Mouse (Mus musculus) stomach, postnatal 0 days (tissue): ENCODE measurements around the gene Ankle1. TPM values are rescaled to one million over a fixed set of nuclear protein-coding genes. Genes with fewer than 3 reads are reported as not detected.

Experiments used
- ATAC-seq: fragments of 200-750 bp; cut with Nextera tagmentation; 2 replicates; pipeline ENCODE4 v1.8.0; 2017; ENCODE audit not compliant: low FRiP score, low TSS enrichment
- DNase-seq: peaks from one replicate; pipeline ENCODE4 v3.0.0-alpha.2; 2016; ENCODE audit warnings: low spot score
- H3K27ac ChIP-seq: fragments of 300-500 bp; sonication (generic); replicated peaks from 2 replicates; pipeline ENCODE4 v1.5.1; 2014; ENCODE audit warnings: mild to moderate bottlenecking, control low read depth
- H3K27me3 ChIP-seq: fragments of 300-500 bp; sonication (generic); 2 replicates; pipeline ENCODE4 v1.6.1; 2014; ENCODE audit warnings: low read length; ENCODE audit not compliant: control insufficient read depth, insufficient read depth
- H3K36me3 ChIP-seq: fragments of 300-500 bp; sonication (generic); 2 replicates; pipeline ENCODE4 v1.6.1; 2014; ENCODE audit warnings: low read length, mixed read lengths; ENCODE audit not compliant: control insufficient read depth, insufficient read depth
- H3K4me1 ChIP-seq: fragments of 300-500 bp; sonication (generic); replicated peaks from 2 replicates; pipeline ENCODE4 v1.6.1; 2014; ENCODE audit warnings: antibody characterized with exemption; ENCODE audit not compliant: control insufficient read depth, insufficient read depth
- H3K4me2 ChIP-seq: fragments of 300-500 bp; sonication (generic); replicated peaks from 2 replicates; pipeline ENCODE4 v1.6.1; 2014; ENCODE audit warnings: low read depth, mild to moderate bottlenecking, control low read depth, moderate library complexity
- H3K4me3 ChIP-seq: fragments of 300-500 bp; sonication (generic); 2 replicates; pipeline ENCODE4 v1.5.1; 2014; ENCODE audit warnings: low read depth, low read length, control low read depth
- H3K9ac ChIP-seq: fragments of 300-500 bp; sonication (generic); 2 replicates; pipeline ENCODE4 v1.6.1; 2014; ENCODE audit warnings: mild to moderate bottlenecking, low read length, control low read depth, mixed read lengths
- H3K9me3 ChIP-seq: fragments of 300-500 bp; sonication (generic); 2 replicates; pipeline ENCODE4 v1.6.1; 2016; ENCODE audit warnings: low read length; ENCODE audit not compliant: control insufficient read depth
- CTCF ChIP-seq: IDR thresholded peaks from 2 replicates; pipeline ENCODE4 v1.5.1; 2016; ENCODE audit warnings: antibody characterized with exemption, low read depth, mild to moderate bottlenecking, moderate library complexity
- EP300 ChIP-seq: optimal IDR thresholded peaks from 2 replicates; pipeline ENCODE3; 2016; ENCODE audit warnings: antibody characterized with exemption
- WGBS: fragments of 180-500 bp; shearing (Covaris S2); extraction: QIAGEN DNeasy Blood & Tissue Kit; methylation state at CpG from one replicate; pipeline ENCODE4 v1.1.7; 2014; 5-methylcytosine and 5-hydroxymethylcytosine counted together
- polyA plus RNA-seq: library from polyadenylated mRNA; unstranded; fragments of >200 nt; fragmentation: Nextera tagmentation; extraction: Ambion mirVana; gene quantifications from 2 replicates; pipeline ENCODE4 v1.2.1, GENCODE M21; 2015

The Ankle1 gene
- polyA plus RNA-seq, 1 experiment from 2014 or later, result 6.4 TPM

- Histone ChIP-seq H3K4me2 (no peak overlapping the region), H3K9me3 (no peaks in the 10 kb centered on the region), H3K4me1 (no peaks in the 10 kb centered on the region), H3K27me3 (no peaks in the 10 kb centered on the region), H3K27ac (no peak overlapping the region), H3K36me3 (peaks cover 5% of the 10 kb centered on the region; the same call in 1 of the 2 replicates), H3K4me3 (no peak overlapping the region), H3K9ac (no peak overlapping the region)
- ATAC-seq, result peak; percentile 66; the same call in 1 of the 2 replicates
- TF ChIP-seq EP300, result no peak
- no peak for TF ChIP-seq CTCF
- 47% methylated on average over 21 of the region's 22 CpGs for WGBS
- peak; percentile 58 for DNase-seq
Measured at GRCm38 (mm10) chr8:71456906-71457305, 51.1 kb downstream of the Ankle1 start.

- H3K4me3 ChIP-seq, result no peak overlapping the region
- DNase-seq (no peak), ATAC-seq (no peak)
- H3K27ac ChIP-seq, result no peak overlapping the region
- no peak overlapping the region for H3K4me2 ChIP-seq
- H3K27me3 ChIP-seq, result no peaks in the 10 kb centered on the region
- peaks cover 5% of the 10 kb centered on the region; the same call in 1 of the 2 replicates for H3K36me3 ChIP-seq
- TF ChIP-seq EP300 (no peak), CTCF (no peak)
- H3K9me3 ChIP-seq, result no peaks in the 10 kb centered on the region
- no peak overlapping the region for H3K9ac ChIP-seq
- WGBS, result 78% methylated on average over 20 of the region's 20 CpGs
- H3K4me1 ChIP-seq, result peaks cover 4% of the 10 kb centered on the region; the same call in 1 of the 2 replicates
Measured at GRCm38 (mm10) chr8:71457659-71458270, 52.0 kb downstream of the Ankle1 start.

Other genes starting within 250 kb of the Ankle1 start
- gene Myo9b, start 133.3 kb upstream of the Ankle1 start, polyA plus RNA-seq, result 5.8 and 6.0 TPM in 2 replicates
- 24.8 and 29.0 TPM in 2 replicates for gene Haus8, start 133.1 kb upstream of the Ankle1 start, polyA plus RNA-seq
- 97.1 and 107 TPM in 2 replicates for gene Use1, start 39.2 kb upstream of the Ankle1 start, polyA plus RNA-seq
- gene Ocel1, start 34.7 kb upstream of the Ankle1 start, polyA plus RNA-seq, result 8.2 and 9.1 TPM in 2 replicates
- gene Nr2f6, start 24.1 kb upstream of the Ankle1 start, polyA plus RNA-seq, result 47.0 and 56.1 TPM in 2 replicates
- gene Ushbp1, start 10.2 kb upstream of the Ankle1 start, polyA plus RNA-seq, result 4.1 and 4.5 TPM in 2 replicates
- 54.7 and 61.7 TPM in 2 replicates for gene Babam1, start 9.1 kb upstream of the Ankle1 start, polyA plus RNA-seq
- gene Abhd8, start 57.6 kb downstream of the Ankle1 start, polyA plus RNA-seq, result 22.1 and 23.5 TPM in 2 replicates
- 127 and 137 TPM in 2 replicates for gene Mrpl34, start 58.9 kb downstream of the Ankle1 start, polyA plus RNA-seq
- 72.5 and 74.5 TPM in 2 replicates for gene Dda1, start 63.2 kb downstream of the Ankle1 start, polyA plus RNA-seq
- gene Ano8, start 80.0 kb downstream of the Ankle1 start, polyA plus RNA-seq, result 0.68 and 1.1 TPM in 2 replicates
- gene Gtpbp3, start 82.1 kb downstream of the Ankle1 start, polyA plus RNA-seq, result 7.2 and 8.2 TPM in 2 replicates
- gene Plvap, start 105.7 kb downstream of the Ankle1 start, polyA plus RNA-seq, result 56.3 and 60.9 TPM in 2 replicates
- 0.29 and 0.46 TPM in 2 replicates for gene Ccdc194, start 119.7 kb downstream of the Ankle1 start, polyA plus RNA-seq
- gene Bst2, start 131.4 kb downstream of the Ankle1 start, polyA plus RNA-seq, result 32.8 and 34.2 TPM in 2 replicates
- 103 TPM in 2 replicates for gene Mvb12a, start 136.9 kb downstream of the Ankle1 start, polyA plus RNA-seq
- 1.0 and 1.4 TPM in 2 replicates for gene Tmem221, start 152.9 kb downstream of the Ankle1 start, polyA plus RNA-seq
- 0.04 and 0.05 TPM in 2 replicates for gene Nxnl1, start 160.6 kb downstream of the Ankle1 start, polyA plus RNA-seq
- 26.5 and 27.4 TPM in 2 replicates for gene Slc27a1, start 162.9 kb downstream of the Ankle1 start, polyA plus RNA-seq
- 221 and 223 TPM in 2 replicates for gene Pgls, start 186.2 kb downstream of the Ankle1 start, polyA plus RNA-seq
- 0.99 and 1.4 TPM in 2 replicates for gene Fam129c, start 191.6 kb downstream of the Ankle1 start, polyA plus RNA-seq
- gene Colgalt1, start 205.0 kb downstream of the Ankle1 start, polyA plus RNA-seq, result 40.3 and 41.1 TPM in 2 replicates